Mouse (Mus musculus): ENCODE measurements around the gene Eno1.

Eno1 gene

GRCm38 (mm10) chr4:150236521-150237481, at the start of gene Eno1:
Eno1 (plus strand) TSS chr4:150236721.
- no peak for DNase-seq (ENCODE audit: low read depth, low spot score)

DNA sequence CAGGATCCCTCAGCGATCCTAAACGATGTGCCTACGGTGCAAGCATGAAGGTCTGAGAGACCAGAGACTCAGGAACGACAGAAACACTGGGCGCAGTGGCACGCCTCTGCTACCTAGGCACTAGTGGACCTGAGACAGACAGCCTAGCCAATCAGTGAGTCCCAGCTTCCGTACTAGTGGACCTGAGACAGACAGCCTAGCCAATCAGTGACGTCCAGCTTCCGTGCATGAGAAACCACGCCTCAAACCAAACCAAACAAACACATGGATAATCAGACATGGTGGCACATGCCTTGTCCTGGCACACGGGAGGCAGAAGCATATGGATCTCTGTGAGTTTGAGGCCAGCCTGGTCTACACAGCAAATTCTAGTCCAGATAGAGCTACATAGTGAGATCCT, 48.3 kb upstream of the Eno1 start:
- DNase-seq (ENCODE audit: low read depth, low spot score): no peak

DNA sequence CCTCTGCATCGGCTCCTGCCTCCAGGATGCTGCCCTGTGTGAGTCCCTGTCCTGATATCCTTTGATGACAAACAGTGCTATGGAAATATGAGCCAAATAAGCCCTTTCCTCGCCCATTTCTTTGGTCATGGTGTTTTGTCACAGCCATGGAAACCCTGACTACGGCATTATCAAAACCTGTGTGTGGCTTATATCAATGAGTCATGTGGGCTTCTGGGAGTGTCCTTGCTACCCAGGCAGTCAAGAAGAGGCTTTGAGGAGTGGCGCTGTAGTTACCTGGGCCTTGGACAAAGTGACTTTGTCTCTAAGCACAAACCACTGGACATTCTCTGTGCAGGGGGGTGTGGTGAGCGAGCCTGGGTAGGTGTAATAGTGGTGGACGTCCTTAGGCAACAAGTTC, 44.3 kb upstream of the Eno1 start:
- DNase-seq (ENCODE audit: low read depth, low spot score): no peak

DNA sequence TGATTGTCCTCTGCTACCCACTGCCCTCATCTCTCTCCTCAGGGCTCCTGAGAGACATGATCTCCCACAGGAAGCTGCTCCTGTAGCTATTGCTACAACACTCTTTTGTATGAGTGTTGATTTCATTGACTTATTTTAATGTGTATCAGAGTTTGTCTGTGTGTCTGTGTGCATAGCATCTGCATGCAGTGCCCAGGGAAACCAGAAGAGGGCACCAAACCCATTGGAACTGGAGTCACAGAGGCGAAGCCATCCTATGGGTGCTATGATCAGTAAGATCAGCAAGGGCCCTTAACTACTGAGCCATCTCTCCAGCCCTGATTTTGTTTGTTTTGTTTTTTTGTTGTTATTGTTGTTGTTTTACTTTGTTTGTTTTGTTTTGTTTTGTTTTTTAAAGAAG, 42.6 kb upstream of the Eno1 start:
- DNase-seq (ENCODE audit: low read depth, low spot score): no peak

GRCm38 (mm10) chr4:150198268-150198667, 38.3 kb upstream of the Eno1 start:
- no peak for DNase-seq (ENCODE audit: low read depth, low spot score)

GRCm38 (mm10) chr4:150201232-150201631, 35.3 kb upstream of the Eno1 start, which contains the start of gene Car6:
Car6 (minus strand) TSS chr4:150201332.
- DNase-seq (ENCODE audit: low read depth, low spot score): no peak

DNA sequence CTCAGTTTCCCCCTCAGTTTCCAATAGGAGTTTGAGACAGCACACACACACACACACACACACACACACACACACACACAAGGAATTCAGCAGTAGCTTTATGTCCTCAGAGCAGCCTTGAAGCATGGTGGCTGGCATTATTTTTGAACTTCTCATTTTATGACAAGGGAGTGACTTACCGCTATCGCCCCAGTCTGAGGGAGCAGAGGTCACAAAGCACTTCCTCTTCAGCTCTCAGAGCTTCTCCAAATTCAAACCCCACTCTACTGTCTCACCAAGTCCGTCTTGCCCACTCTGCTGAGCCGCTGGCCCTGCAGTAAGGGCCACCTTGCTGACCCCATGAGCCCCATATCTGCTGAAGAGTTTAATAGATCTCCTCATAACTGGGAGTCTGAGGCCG, 33.8 kb upstream of the Eno1 start:
- no peak for DNase-seq (ENCODE audit: low read depth, low spot score)

DNA sequence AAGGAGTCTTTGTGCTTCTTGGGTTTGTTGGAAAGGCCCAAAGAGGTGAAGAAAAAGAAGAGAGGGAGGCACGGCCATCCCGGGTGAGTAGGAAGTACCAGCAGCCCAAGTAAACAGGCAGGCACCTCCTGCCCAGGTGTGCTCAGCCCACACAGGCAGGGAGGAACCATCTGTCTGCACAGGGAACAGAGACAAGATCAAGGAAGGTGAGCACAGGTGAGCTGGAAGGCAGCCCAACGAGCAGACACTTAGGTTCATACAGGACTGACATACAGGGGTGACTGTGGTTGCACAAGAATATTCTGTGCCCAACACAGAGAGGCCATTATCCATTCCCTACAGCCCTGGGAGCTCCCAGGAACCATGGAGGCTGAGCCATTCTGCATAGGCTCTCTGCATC, 31.6 kb upstream of the Eno1 start:
- no peak for DNase-seq (ENCODE audit: low read depth, low spot score)

GRCm38 (mm10) chr4:150209751-150210150, 26.8 kb upstream of the Eno1 start:
- no peak for DNase-seq (ENCODE audit: low read depth, low spot score)

DNA sequence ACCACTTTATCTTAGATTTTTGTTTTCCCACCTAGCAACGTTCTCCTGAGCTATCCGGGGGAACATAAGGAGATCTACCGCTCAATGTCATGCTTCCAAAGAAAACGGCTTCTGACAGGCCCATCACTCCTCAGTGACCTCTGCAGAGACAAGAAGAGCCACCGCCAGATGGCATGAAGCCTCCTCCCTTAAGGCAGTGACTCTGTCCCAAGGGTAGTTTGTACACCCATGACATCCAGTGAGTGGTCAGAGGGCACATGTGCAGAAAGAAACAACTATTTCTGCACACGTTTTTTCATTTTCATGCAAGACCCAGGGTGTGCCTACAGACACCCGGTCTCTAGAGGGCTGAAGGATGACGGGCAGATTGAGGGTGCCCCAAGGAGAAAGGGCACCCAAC, 26.2 kb upstream of the Eno1 start:
- no peak for DNase-seq (ENCODE audit: low read depth, low spot score)

GRCm38 (mm10) chr4:150211930-150212552, 24.5 kb upstream of the Eno1 start:
- DNase-seq (ENCODE audit: low read depth, low spot score): no peak

- DNase-seq (ENCODE audit: low read depth, low spot score): no peak
Observed at GRCm38 (mm10) chr4:150212553-150212971, 24.0 kb upstream of the Eno1 start.

DNA sequence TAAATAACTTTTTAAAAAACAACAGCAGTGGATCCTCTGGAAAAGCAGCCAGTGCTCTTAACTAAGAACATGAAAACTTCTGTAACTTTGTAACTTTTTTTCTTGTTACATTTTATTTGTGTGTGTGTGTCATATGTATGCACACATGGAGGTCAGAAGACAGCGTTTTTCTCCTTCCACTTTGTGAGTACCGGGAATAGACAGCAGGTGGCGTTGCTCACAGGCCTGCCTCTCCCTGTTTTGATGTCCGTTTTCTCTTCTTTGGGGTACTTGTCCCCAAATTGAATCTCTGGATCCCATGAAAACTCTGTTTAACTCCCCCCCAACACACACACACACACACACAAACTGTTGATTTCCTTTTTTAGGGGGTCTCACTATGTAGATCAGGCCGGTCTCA, 22.6 kb upstream of the Eno1 start:
- DNase-seq (ENCODE audit: low read depth, low spot score): no peak

DNA sequence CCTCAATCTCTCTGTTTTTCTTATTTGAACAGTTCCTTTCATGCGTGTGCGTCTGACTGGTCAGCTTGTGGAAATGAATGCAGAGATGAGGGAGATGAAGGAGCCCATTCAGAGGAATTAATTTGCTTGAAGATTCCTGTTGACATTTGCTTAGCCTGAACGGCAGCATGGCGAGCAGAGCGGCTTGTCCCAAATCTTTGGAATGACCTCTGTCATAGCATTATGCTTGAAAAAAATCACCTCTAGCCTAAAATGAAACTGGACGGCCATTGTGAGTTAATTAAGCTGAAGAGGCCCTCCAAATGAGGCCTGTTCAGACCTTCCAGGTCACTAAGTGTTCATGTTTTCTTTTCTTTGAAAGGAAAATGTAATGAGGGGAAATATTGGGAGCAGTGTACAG, 20.1 kb upstream of the Eno1 start:
- no peak for DNase-seq (ENCODE audit: low read depth, low spot score)

DNA sequence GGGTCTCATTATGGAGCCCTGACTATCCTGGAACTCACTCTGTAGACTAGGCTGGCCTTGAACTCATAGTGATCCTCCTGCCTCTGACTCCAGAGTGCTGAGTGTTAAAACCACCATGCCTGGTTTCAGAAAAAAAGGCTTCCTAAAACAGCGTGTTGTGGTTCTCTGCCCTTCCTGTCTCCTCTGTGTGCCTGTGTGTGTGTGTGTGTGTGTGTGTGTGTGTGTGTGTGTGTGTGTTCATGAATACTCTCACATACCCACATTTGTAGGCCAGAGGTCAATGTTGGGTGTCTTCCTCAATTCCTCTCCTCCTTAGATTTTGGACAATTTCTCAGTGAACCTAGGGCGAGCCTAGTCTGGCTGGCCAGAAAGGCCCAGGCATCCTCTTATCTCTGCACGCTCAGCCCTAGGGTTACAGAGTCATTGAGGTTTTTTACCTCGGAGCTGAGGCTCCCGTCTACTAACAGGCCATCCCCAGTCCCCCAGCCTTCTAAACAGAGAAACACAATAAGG, 19.4 kb upstream of the Eno1 start:
- no peak for DNase-seq (ENCODE audit: low read depth, low spot score)

GRCm38 (mm10) chr4:150217935-150218334, 18.6 kb upstream of the Eno1 start:
- no peak for DNase-seq (ENCODE audit: low read depth, low spot score)

DNA sequence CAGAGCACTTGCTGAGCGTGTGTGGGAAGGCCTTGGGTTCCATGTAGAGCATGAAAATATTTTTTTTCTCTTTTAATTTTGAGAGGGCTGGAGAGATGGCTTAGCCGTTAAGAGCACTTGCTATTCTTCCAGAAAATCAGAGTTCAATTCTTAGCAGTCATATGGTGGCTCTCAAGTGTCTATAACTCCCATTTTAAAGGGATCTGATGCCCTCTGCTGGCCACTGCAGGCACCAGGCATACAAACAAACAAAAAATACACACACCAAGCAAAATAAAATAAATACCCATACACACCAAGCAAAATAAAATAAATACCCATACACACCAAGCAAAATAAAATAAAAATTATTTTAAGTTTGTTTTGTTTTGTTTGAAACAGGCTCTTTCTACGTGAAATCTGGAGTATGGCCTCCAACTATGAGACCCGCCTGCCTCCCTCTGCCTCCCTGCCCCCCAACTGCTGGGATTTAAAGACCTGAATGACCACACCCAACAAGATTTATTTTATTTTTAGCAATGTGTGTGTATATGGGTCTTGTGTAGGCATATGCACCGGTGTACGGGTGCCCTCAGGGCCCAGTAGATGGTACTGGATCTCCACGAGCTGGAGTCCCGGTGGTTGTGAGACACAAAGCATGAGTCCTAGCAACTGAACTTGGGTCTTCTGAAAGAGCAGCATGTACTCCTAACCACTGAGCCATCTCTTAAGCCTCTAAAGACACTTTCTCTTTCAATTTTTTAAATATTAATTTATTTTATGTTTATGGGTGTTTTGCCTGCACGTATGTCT, 16.8 kb upstream of the Eno1 start:
- no peak for DNase-seq (ENCODE audit: low read depth, low spot score)

- no peak for DNase-seq (ENCODE audit: low read depth, low spot score)
Observed at GRCm38 (mm10) chr4:150220584-150220983, 15.9 kb upstream of the Eno1 start.

GRCm38 (mm10) chr4:150221017-150221640, 15.4 kb upstream of the Eno1 start:
- DNase-seq (ENCODE audit: low read depth, low spot score): no peak

DNA sequence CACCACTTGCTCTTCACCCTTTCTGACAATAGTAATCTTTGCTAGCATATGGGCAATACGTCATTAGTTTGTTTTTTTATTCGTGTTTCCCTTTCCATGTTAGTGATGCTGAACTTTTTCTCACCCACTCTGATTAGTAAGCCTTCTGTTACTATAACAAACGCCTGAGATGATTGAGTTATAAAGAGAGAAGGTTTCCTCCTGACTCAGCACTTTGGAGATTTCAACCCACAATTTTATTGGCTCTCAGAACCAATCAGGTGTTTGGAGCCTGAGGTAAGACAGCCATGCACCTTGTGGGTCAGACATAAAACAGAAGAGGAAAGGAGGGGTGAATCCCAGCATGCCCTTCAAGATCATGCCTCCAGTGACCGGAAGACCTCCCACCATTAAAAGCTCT, 12.7 kb upstream of the Eno1 start:
- no peak for DNase-seq (ENCODE audit: low read depth, low spot score)

GRCm38 (mm10) chr4:150225700-150226099, 10.8 kb upstream of the Eno1 start:
- no peak for DNase-seq (ENCODE audit: low read depth, low spot score)
